Mouse (Mus musculus): ENCODE results near the gene Igfbp3. TPM values are rescaled to one million over a fixed set of nuclear protein-coding genes. Genes with fewer than 3 reads are reported as not detected.
"Not testable (repeated sequence)": the region's sequence is repeated elsewhere in the genome, so short reads cannot be mapped to it uniquely, and the experiment has no call there.

The Igfbp3 gene
- polyA plus RNA-seq, 1 experiment from 2014 or later = 97.3 TPM

GRCm38 (mm10) chr11:7234436-7234835 lies 20.7 kb upstream of the Igfbp3 start:
- Histone ChIP-seq H3K36me3 (ENCODE audit: insufficient read depth, low read length) (no peaks in the 10 kb centered on the region), H3K4me3 (ENCODE audit: low read length) (no peak overlapping the region), H3K9me3 (ENCODE audit: low read length) (no peaks in the 10 kb centered on the region), H3K9ac (replicated peaks; ENCODE audit: low read length) (no peak overlapping the region), H3K4me2 (replicated peaks; ENCODE audit: low read depth, low read length) (no peak overlapping the region), H3K4me1 (ENCODE audit: insufficient read depth, low read length) (0 out of 2 replicates have a peak, but pooled peaks cover 2% of the 10 kb centered on the region), H3K27me3 (ENCODE audit: insufficient read depth, low read length) (no peaks in the 10 kb centered on the region), H3K27ac (ENCODE audit: low read length) (peak overlapping the region; percentile 47; the same call in 1 of the 2 replicates)
- 67% methylated on average over 1 of the region's 1 CpGs for WGBS
- ATAC-seq (ENCODE audit: low FRiP score, low TSS enrichment) = no peak

- ATAC-seq (ENCODE audit: low FRiP score, low TSS enrichment) = no peak
Measured at GRCm38 (mm10) chr11:7233333-7233732, 19.6 kb upstream of the Igfbp3 start.

GRCm38 (mm10) chr11:7231958-7232357 lies 18.2 kb upstream of the Igfbp3 start:
- Histone ChIP-seq H3K9ac (replicated peaks; ENCODE audit: low read length) (no peak overlapping the region), H3K36me3 (ENCODE audit: insufficient read depth, low read length) (no peaks in the 10 kb centered on the region), H3K4me2 (replicated peaks; ENCODE audit: low read depth, low read length) (no peak overlapping the region), H3K4me1 (ENCODE audit: insufficient read depth, low read length) (0 out of 2 replicates have a peak, but pooled peaks cover 2% of the 10 kb centered on the region), H3K27ac (ENCODE audit: low read length) (no peak overlapping the region), H3K27me3 (ENCODE audit: insufficient read depth, low read length) (no peaks in the 10 kb centered on the region), H3K9me3 (ENCODE audit: low read length) (no peaks in the 10 kb centered on the region), H3K4me3 (ENCODE audit: low read length) (no peak overlapping the region)
- 95% methylated on average over 4 of the region's 4 CpGs for WGBS
- no peak for ATAC-seq (ENCODE audit: low FRiP score, low TSS enrichment)

More at GRCm38 (mm10) chr11:7233333-7233732, 19.6 kb upstream of the Igfbp3 start:
- H3K4me3 ChIP-seq (ENCODE audit: low read length) = no peak overlapping the region
- H3K27ac ChIP-seq (ENCODE audit: low read length) = no peak overlapping the region
- H3K9me3 ChIP-seq (ENCODE audit: low read length) = no peaks in the 10 kb centered on the region
- no peak overlapping the region for H3K9ac ChIP-seq (replicated peaks; ENCODE audit: low read length)
- no peaks in the 10 kb centered on the region for H3K27me3 ChIP-seq (ENCODE audit: insufficient read depth, low read length)
- no peak overlapping the region for H3K4me2 ChIP-seq (replicated peaks; ENCODE audit: low read depth, low read length)
- H3K36me3 ChIP-seq (ENCODE audit: insufficient read depth, low read length) = no peaks in the 10 kb centered on the region
- 86% methylated on average over 2 of the region's 2 CpGs for WGBS
- H3K4me1 ChIP-seq (ENCODE audit: insufficient read depth, low read length) = 0 out of 2 replicates have a peak, but pooled peaks cover 2% of the 10 kb centered on the region

GRCm38 (mm10) chr11:7230000-7230399 lies 16.3 kb upstream of the Igfbp3 start:
- 37% methylated on average over 4 of the region's 4 CpGs for WGBS
- no peaks in the 10 kb centered on the region for H3K36me3 ChIP-seq (ENCODE audit: insufficient read depth, low read length)
- H3K9me3 ChIP-seq (ENCODE audit: low read length) = no peaks in the 10 kb centered on the region
- no peak overlapping the region for H3K4me2 ChIP-seq (replicated peaks; ENCODE audit: low read depth, low read length)
- ATAC-seq (ENCODE audit: low FRiP score, low TSS enrichment) = no peak
- H3K27ac ChIP-seq (ENCODE audit: low read length) = no peak overlapping the region
- 0 out of 2 replicates have a peak, but pooled peaks cover 2% of the 10 kb centered on the region for H3K4me1 ChIP-seq (ENCODE audit: insufficient read depth, low read length)
- no peak overlapping the region for H3K4me3 ChIP-seq (ENCODE audit: low read length)
- no peaks in the 10 kb centered on the region for H3K27me3 ChIP-seq (ENCODE audit: insufficient read depth, low read length)
- no peak overlapping the region for H3K9ac ChIP-seq (replicated peaks; ENCODE audit: low read length)

- Histone ChIP-seq H3K4me2 (replicated peaks; ENCODE audit: low read depth, low read length) (no peak overlapping the region), H3K4me3 (ENCODE audit: low read length) (no peak overlapping the region), H3K27ac (ENCODE audit: low read length) (no peak overlapping the region), H3K9me3 (ENCODE audit: low read length) (no peaks in the 10 kb centered on the region), H3K4me1 (ENCODE audit: insufficient read depth, low read length) (no peaks in the 10 kb centered on the region), H3K27me3 (ENCODE audit: insufficient read depth, low read length) (no peaks in the 10 kb centered on the region), H3K36me3 (ENCODE audit: insufficient read depth, low read length) (no peaks in the 10 kb centered on the region), H3K9ac (replicated peaks; ENCODE audit: low read length) (no peak overlapping the region)
- ATAC-seq (ENCODE audit: low FRiP score, low TSS enrichment) = no peak
- 84% methylated on average over 4 of the region's 4 CpGs for WGBS
Measured at GRCm38 (mm10) chr11:7228107-7228506, 14.4 kb upstream of the Igfbp3 start.

- no peaks in the 10 kb centered on the region for H3K27me3 ChIP-seq (ENCODE audit: insufficient read depth, low read length)
- no peaks in the 10 kb centered on the region for H3K36me3 ChIP-seq (ENCODE audit: insufficient read depth, low read length)
- WGBS = 70% methylated on average over 7 of the region's 7 CpGs
- H3K4me3 ChIP-seq (ENCODE audit: low read length) = no peak overlapping the region
- peak; percentile 77 for ATAC-seq (ENCODE audit: low FRiP score, low TSS enrichment)
- H3K4me1 ChIP-seq (ENCODE audit: insufficient read depth, low read length) = no peaks in the 10 kb centered on the region
- no peak overlapping the region for H3K27ac ChIP-seq (ENCODE audit: low read length)
- H3K9me3 ChIP-seq (ENCODE audit: low read length) = no peaks in the 10 kb centered on the region
- no peak overlapping the region for H3K9ac ChIP-seq (replicated peaks; ENCODE audit: low read length)
- no peak overlapping the region for H3K4me2 ChIP-seq (replicated peaks; ENCODE audit: low read depth, low read length)
Measured at GRCm38 (mm10) chr11:7226810-7227550, 13.3 kb upstream of the Igfbp3 start.

- Histone ChIP-seq H3K4me3 (ENCODE audit: low read length) (no peak overlapping the region), H3K4me2 (replicated peaks; ENCODE audit: low read depth, low read length) (no peak overlapping the region), H3K9ac (replicated peaks; ENCODE audit: low read length) (no peak overlapping the region), H3K27ac (ENCODE audit: low read length) (no peak overlapping the region), H3K4me1 (ENCODE audit: insufficient read depth, low read length) (no peaks in the 10 kb centered on the region), H3K36me3 (ENCODE audit: insufficient read depth, low read length) (no peaks in the 10 kb centered on the region), H3K9me3 (ENCODE audit: low read length) (no peaks in the 10 kb centered on the region), H3K27me3 (ENCODE audit: insufficient read depth, low read length) (no peaks in the 10 kb centered on the region)
- no peak for ATAC-seq (ENCODE audit: low FRiP score, low TSS enrichment)
- 78% methylated on average over 2 of the region's 2 CpGs for whole genome bisulfite sequencing
Measured at GRCm38 (mm10) chr11:7226200-7226599, 12.5 kb upstream of the Igfbp3 start.

- not testable (repeated sequence) for H3K4me2 ChIP-seq (replicated peaks; ENCODE audit: low read depth, low read length); H3K4me1 ChIP-seq (ENCODE audit: insufficient read depth, low read length); H3K36me3 ChIP-seq (ENCODE audit: insufficient read depth, low read length); H3K9me3 ChIP-seq (ENCODE audit: low read length); H3K27ac ChIP-seq (ENCODE audit: low read length); H3K9ac ChIP-seq (replicated peaks; ENCODE audit: low read length); H3K4me3 ChIP-seq (ENCODE audit: low read length); H3K27me3 ChIP-seq (ENCODE audit: insufficient read depth, low read length); ATAC-seq (ENCODE audit: low FRiP score, low TSS enrichment)
- WGBS = 78% methylated on average over 8 of the region's 8 CpGs
Measured at GRCm38 (mm10) chr11:7221826-7222225, 8.1 kb upstream of the Igfbp3 start.

GRCm38 (mm10) chr11:7215703-7216102 lies 2.0 kb upstream of the Igfbp3 start:
- H3K36me3 ChIP-seq (ENCODE audit: insufficient read depth, low read length) = no peaks in the 10 kb centered on the region
- peaks cover 15% of the 10 kb centered on the region for H3K4me1 ChIP-seq (ENCODE audit: insufficient read depth, low read length)
- no peak overlapping the region for H3K27ac ChIP-seq (ENCODE audit: low read length)
- ATAC-seq (ENCODE audit: low FRiP score, low TSS enrichment) = no peak
- peaks cover 31% of the 10 kb centered on the region for H3K27me3 ChIP-seq (ENCODE audit: insufficient read depth, low read length)
- 7% methylated on average over 8 of the region's 8 CpGs for WGBS
- no peak overlapping the region for H3K9ac ChIP-seq (replicated peaks; ENCODE audit: low read length)
- H3K4me3 ChIP-seq (ENCODE audit: low read length) = no peak overlapping the region
- no peak overlapping the region for H3K4me2 ChIP-seq (replicated peaks; ENCODE audit: low read depth, low read length)
- no peaks in the 10 kb centered on the region for H3K9me3 ChIP-seq (ENCODE audit: low read length)

- Histone ChIP-seq H3K36me3 (ENCODE audit: insufficient read depth, low read length) (no peaks in the 10 kb centered on the region), H3K27me3 (ENCODE audit: insufficient read depth, low read length) (peaks cover 31% of the 10 kb centered on the region), H3K4me2 (replicated peaks; ENCODE audit: low read depth, low read length) (peak overlapping the region; percentile 94), H3K9ac (replicated peaks; ENCODE audit: low read length) (no peak overlapping the region), H3K4me1 (ENCODE audit: insufficient read depth, low read length) (peaks cover 18% of the 10 kb centered on the region), H3K9me3 (ENCODE audit: low read length) (no peaks in the 10 kb centered on the region), H3K4me3 (ENCODE audit: low read length) (peak overlapping the region; percentile 68), H3K27ac (ENCODE audit: low read length) (no peak overlapping the region)
- no peak for ATAC-seq (ENCODE audit: low FRiP score, low TSS enrichment)
- WGBS = 6% methylated on average over 14 of the region's 14 CpGs
Measured at GRCm38 (mm10) chr11:7214761-7215160, 1.0 kb upstream of the Igfbp3 start.
